Mouse (Mus musculus): ENCODE measurements around the gene Slc9a9. TPM values are rescaled to one million over a fixed set of nuclear protein-coding genes. Genes with fewer than 3 reads are reported as not detected.
A peak's percentile ranks its signal among the peaks of the same experiment; 100 is the strongest.

Slc9a9 gene
- polyA plus RNA-seq, 1 experiment from 2014 or later: 3.2 TPM

DNA sequence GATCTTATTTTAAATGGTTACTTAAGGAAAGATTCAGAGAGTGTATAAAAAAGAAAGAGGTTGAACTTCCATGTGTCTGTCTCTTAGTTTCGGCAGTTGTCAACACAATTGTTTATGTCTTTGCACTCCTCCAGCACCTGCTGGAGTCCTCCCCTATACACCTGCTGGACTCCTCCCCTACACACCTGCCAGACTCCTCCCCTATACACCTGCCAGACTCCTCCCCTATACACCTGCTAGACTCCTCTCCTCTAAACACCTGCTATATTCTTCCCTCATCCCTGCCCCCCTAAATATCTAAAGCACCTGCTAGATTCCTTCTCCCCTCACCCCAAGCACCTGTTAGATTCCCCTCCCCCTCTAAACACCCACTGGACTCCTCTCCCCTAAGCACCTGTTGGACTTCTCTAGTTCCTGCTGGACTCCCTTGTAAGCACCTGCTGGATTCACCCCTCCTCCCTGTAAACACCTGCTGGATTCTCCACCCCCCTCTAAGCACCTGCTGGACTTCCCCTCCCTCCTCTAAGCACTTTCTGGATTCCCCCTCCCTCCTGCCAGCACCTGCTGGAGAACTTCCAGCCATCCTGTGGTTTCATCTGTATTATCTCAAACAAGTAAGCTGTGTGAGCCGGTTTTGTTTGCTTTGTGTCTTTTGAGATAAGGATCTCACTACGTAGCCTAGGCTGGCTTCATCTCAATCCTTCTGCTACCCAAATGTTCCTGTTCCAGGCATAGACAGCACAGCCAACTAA is 10.1 kb upstream of the Slc9a9 start:
- Histone ChIP-seq H3K27ac (no peak overlapping the region), H3K4me3 (no peak overlapping the region), H3K4me1 (replicated peaks) (peaks cover 8% of the 10 kb centered on the region), H3K27me3 (ENCODE audit: insufficient read depth, poor library complexity, severe bottlenecking) (no peaks in the 10 kb centered on the region), H3K9me3 (no peaks in the 10 kb centered on the region), H3K36me3 (no peaks in the 10 kb centered on the region)
- no peak for DNase-seq (ENCODE audit: low spot score)
- 72% methylated on average over 3 of the region's 3 CpGs for WGBS

DNA sequence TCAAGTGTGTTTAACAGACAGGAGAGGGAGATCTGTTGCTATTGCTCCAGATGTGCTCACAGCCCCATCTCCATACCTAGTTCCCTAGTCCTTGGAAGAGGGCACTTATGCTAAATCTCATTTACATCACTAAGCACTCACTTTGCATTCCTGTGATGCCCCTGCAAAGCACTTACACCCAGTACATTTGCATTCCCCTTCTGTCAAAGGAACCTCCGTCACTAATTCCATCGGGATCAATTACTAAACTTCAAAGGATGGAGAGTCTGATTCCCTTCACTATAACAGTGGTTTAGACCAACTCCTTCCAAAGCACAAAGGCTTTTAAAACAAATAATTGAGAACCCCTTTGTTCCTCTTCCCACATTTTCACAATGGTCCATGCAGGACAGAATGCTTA is 7.9 kb upstream of the Slc9a9 start:
- H3K36me3 ChIP-seq: no peaks in the 10 kb centered on the region
- H3K27ac ChIP-seq: no peak overlapping the region
- no peaks in the 10 kb centered on the region for H3K9me3 ChIP-seq
- 9% methylated on average over 2 of the region's 2 CpGs for WGBS
- no peak overlapping the region for H3K4me3 ChIP-seq
- peaks cover 8% of the 10 kb centered on the region for H3K4me1 ChIP-seq (replicated peaks)
- no peaks in the 10 kb centered on the region for H3K27me3 ChIP-seq (ENCODE audit: insufficient read depth, poor library complexity, severe bottlenecking)
- no peak for DNase-seq (ENCODE audit: low spot score)

DNA sequence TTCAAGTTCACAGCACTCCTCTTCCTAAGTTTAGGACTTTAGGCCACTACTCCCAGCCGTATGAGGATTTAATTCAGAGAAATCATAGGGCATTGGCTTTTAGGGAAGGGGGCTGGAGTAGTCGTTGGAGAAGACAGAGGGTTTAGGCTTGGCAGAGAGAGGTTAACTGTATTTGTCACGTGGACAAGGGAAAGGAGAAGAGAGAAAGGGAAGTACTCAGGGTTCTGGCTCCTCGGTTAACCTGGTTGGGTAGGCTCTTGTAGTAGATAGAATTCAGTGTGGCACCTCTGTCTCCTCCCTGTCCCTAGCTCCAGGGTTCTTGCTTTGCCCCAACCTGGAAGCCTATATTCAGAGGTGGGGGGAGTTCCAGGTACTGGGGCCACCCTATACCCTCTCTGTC is 4.5 kb upstream of the Slc9a9 start:
- no peak overlapping the region for H3K4me3 ChIP-seq
- 79% methylated on average over 4 of the region's 4 CpGs for WGBS
- DNase-seq (ENCODE audit: low spot score): no peak
- H3K4me1 ChIP-seq (replicated peaks): peaks cover 23% of the 10 kb centered on the region
- H3K27ac ChIP-seq: no peak overlapping the region
- H3K27me3 ChIP-seq (ENCODE audit: insufficient read depth, poor library complexity, severe bottlenecking): no peaks in the 10 kb centered on the region
- H3K36me3 ChIP-seq: no peaks in the 10 kb centered on the region
- no peaks in the 10 kb centered on the region for H3K9me3 ChIP-seq

DNA sequence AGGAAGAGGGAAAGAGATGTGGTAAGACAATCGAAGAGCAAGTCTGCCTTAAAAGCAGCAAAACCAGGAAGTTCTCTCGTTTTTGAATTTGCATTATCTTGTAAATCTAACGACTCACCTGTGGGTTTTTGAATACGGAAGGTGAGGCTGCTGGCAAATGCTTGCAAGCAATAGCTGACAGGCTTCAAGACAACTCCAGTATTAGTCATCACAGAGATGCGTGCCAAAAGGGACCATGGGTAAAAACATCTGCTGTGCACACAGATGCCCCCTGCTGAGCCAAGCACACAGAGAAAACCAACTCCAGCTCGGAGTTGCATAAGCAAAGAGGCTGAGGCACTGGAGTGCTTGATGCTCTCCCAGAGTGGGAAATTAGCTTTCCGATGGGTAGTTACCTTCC is 1.1 kb upstream of the Slc9a9 start:
- H3K27ac ChIP-seq: no peak overlapping the region
- DNase-seq (ENCODE audit: low spot score): no peak
- H3K9me3 ChIP-seq: no peaks in the 10 kb centered on the region
- H3K4me1 ChIP-seq (replicated peaks): peaks cover 21% of the 10 kb centered on the region
- H3K4me3 ChIP-seq: no peak overlapping the region
- 50% methylated on average over 7 of the region's 7 CpGs for WGBS
- H3K36me3 ChIP-seq: no peaks in the 10 kb centered on the region
- H3K27me3 ChIP-seq (ENCODE audit: insufficient read depth, poor library complexity, severe bottlenecking): 0 out of 2 replicates have a peak, but pooled peaks cover 5% of the 10 kb centered on the region

DNA sequence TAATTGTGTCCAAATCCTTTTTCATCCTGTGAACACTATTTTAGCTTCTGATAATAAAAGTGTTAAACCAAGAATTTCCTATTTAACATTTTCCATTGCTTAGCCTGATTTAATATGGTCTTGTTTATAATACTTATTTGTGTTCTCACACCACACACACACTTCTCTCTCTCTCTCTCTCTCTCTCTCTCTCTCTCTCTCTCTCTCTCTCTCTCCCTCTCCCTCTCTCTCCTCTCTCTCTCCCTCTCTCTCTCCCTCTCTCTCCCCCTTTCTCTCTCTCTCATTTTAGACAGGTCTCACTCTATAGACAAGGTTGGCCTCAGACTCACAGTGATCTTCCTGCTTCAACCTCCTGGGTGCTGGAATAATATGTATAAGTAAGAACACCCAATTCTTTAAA is 995 bp downstream of the Slc9a9 start:
- Histone ChIP-seq H3K4me3 (peak overlapping the region; percentile 56; the same call in 1 of the 2 replicates), H3K27ac (peak overlapping the region; percentile 71; the same call in 1 of the 2 replicates), H3K4me1 (replicated peaks) (peaks cover 21% of the 10 kb centered on the region)

DNA sequence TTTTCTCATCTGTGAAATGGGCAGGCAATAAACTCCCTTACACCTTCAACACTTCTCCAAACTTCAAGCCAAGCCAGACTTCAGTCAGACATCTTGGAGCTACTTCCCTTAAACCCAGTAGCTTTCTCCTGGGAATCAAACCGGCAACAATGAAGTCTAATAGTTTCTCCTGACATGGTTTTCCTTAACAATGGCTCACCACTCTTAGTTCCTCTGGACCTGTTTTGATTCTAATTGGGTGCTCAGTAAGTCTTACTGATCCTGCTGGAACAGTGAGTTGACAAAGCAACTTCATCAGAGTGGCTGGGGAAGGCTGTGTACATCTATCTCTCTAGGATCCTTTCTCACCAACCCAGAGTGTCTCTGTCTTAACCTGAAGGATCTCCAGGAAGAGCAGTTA is 5.0 kb downstream of the Slc9a9 start:
- no peaks in the 10 kb centered on the region for H3K36me3 ChIP-seq
- H3K4me1 ChIP-seq (replicated peaks): peaks cover 16% of the 10 kb centered on the region; the same call in 1 of the 2 replicates
- DNase-seq (ENCODE audit: low spot score): no peak
- H3K27ac ChIP-seq: no peak overlapping the region
- no peaks in the 10 kb centered on the region for H3K9me3 ChIP-seq
- 82% methylated on average over 1 of the region's 1 CpGs for WGBS
- 0 out of 2 replicates have a peak, but pooled peaks cover 5% of the 10 kb centered on the region for H3K27me3 ChIP-seq (ENCODE audit: insufficient read depth, poor library complexity, severe bottlenecking)
- no peak overlapping the region for H3K4me3 ChIP-seq

More for the DNA sequence above, 995 bp downstream of the Slc9a9 start:
- DNase-seq (ENCODE audit: low spot score): no peak
- H3K9me3 ChIP-seq: no peaks in the 10 kb centered on the region
- no peaks in the 10 kb centered on the region for H3K36me3 ChIP-seq
- H3K27me3 ChIP-seq (ENCODE audit: insufficient read depth, poor library complexity, severe bottlenecking): 0 out of 2 replicates have a peak, but pooled peaks cover 5% of the 10 kb centered on the region

DNA sequence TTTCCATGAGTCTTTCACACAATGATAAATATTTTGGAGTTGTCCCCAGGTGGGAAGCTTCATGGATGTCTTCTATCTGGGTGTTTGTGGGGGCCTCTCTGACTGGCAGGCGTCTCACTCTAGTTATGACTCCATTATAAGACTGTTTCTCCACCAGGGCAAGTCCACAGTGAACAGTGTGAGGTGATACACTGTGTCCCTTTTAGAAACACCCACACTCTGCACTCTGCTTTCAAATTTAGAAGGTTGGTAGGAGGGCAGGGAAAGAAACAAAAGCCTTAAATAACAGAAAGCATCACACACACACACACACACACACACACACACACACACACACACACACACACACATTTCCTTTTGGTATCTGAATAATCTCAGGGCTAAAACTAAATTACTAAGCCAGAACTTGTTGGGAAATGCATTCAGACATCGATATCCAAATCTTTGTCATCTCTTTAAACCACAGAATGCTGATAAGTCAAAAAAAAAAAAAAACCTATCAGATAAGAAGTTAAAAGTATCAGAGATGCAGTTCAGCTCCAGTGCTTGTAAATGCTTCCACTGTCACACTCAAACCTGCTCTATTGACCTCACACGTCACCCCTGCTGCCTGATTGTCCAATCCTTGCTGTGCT is 8.4 kb downstream of the Slc9a9 start:
- H3K27ac ChIP-seq: no peak overlapping the region
- 67% methylated on average over 3 of the region's 3 CpGs for WGBS

DNA sequence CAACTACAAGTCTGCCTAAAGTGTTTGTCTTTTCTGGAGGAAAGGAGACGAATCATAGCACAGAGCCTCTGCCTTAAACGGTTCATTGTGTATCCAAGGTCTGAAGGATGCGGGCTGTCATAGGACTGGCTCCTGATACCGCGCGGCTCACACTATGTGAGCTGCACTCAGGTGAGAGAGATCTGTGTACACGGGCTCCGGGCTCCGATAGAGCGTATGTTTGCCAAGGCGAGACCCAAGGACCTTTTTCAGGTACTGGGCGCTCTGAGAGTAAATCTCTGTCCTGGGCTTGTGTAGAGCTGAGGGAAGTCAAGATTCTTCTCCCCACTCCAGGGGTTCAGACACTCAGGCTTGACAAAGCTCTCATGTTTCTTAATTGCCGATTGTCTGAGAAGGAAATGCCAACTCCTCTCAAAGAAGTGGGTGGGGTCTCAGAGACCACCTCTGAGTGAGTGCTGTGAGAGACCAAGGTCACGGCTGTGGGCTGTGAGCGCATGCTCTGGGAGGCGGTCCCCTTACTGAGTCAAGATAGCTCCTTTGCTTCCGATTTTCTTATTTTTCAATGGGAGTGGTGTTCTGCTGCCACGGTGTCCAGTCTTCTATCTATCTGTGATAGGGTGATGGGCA is 10.9 kb downstream of the Slc9a9 start:
- Histone ChIP-seq H3K4me3 (no peak overlapping the region), H3K9me3 (no peaks in the 10 kb centered on the region), H3K27ac (no peak overlapping the region), H3K4me1 (replicated peaks) (peaks cover 10% of the 10 kb centered on the region; the same call in 1 of the 2 replicates), H3K36me3 (no peaks in the 10 kb centered on the region), H3K27me3 (ENCODE audit: insufficient read depth, poor library complexity, severe bottlenecking) (no peaks in the 10 kb centered on the region)
- no peak for DNase-seq (ENCODE audit: low spot score)
- 89% methylated on average over 18 of the region's 18 CpGs for WGBS

More for the DNA sequence above, 8.4 kb downstream of the Slc9a9 start:
- Histone ChIP-seq H3K4me3 (no peak overlapping the region), H3K36me3 (no peaks in the 10 kb centered on the region), H3K27me3 (ENCODE audit: insufficient read depth, poor library complexity, severe bottlenecking) (no peaks in the 10 kb centered on the region), H3K4me1 (replicated peaks) (peaks cover 10% of the 10 kb centered on the region; the same call in 1 of the 2 replicates), H3K9me3 (no peaks in the 10 kb centered on the region)
- no peak for DNase-seq (ENCODE audit: low spot score)

DNA sequence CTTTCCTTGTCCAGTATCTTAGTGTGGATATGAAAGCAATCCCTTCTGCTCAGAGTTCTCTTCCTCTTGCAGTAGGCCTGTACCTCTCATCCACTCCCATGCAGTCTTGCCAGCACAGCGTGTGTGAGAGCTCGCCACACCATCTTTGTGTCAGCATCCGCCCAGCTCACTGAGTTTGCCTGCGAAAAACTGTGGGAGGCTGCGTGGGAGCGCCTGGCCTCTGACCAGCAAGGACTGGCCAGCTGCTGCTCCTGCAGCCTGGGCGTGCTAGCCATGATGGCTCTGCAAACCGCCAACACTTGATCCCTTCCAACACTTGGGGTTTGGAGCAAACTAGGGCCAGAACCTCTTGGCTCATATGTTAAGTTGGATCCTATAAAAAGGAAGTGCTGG is 11.4 kb downstream of the Slc9a9 start:
- Histone ChIP-seq H3K4me3 (no peak overlapping the region), H3K36me3 (no peaks in the 10 kb centered on the region), H3K9me3 (no peaks in the 10 kb centered on the region), H3K4me1 (replicated peaks) (peaks cover 10% of the 10 kb centered on the region; the same call in 1 of the 2 replicates), H3K27me3 (ENCODE audit: insufficient read depth, poor library complexity, severe bottlenecking) (no peaks in the 10 kb centered on the region), H3K27ac (no peak overlapping the region)
- DNase-seq (ENCODE audit: low spot score): no peak
- 89% methylated on average over 8 of the region's 8 CpGs for WGBS

DNA sequence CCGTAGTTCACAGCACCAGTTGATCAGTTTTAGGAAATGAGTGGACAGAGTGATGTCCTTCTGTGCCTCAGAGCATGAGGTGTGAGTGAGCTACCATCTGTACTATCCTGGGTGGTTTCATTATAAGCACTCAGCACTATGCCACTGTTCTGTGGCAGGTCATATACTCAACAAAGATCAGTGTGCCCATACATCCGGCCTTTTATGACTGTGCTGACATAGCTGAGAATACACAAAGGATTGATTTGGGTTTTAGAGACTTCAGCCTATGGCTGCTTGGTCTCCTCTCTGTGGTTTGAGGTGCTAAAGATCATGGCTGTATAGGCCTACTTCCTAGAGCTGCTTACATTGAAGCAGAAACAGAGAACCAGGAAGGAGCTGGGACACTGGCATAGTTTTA is 12.6 kb downstream of the Slc9a9 start:
- Histone ChIP-seq H3K9me3 (no peaks in the 10 kb centered on the region), H3K4me3 (no peak overlapping the region), H3K36me3 (no peaks in the 10 kb centered on the region), H3K27ac (no peak overlapping the region), H3K27me3 (ENCODE audit: insufficient read depth, poor library complexity, severe bottlenecking) (no peaks in the 10 kb centered on the region), H3K4me1 (replicated peaks) (peaks cover 10% of the 10 kb centered on the region; the same call in 1 of the 2 replicates)
- WGBS: 85% methylated on average over 2 of the region's 2 CpGs
- no peak for DNase-seq (ENCODE audit: low spot score)

DNA sequence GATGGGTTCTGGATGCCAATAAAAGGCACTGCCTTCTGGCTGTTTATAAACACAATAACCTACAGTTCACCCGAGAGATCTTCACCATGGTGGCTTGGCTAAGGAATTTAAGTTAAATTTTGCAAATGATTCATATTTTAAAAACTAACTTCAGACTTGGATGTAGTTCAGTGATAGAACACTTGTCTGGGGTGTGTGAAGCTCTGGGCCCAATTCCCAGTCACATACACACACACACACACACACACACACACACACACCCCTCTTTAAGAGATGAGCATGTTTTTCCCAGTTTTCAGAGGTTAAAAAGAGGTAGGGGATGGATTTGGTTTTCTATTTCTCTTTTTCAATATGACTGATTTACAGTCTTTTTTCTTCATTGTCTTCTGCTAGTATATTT is 15.9 kb downstream of the Slc9a9 start:
- WGBS: 85% methylated on average over 1 of the region's 1 CpGs
- DNase-seq (ENCODE audit: low spot score): no peak
- 0 out of 2 replicates have a peak, but pooled peaks cover 5% of the 10 kb centered on the region for H3K4me1 ChIP-seq (replicated peaks)

DNA sequence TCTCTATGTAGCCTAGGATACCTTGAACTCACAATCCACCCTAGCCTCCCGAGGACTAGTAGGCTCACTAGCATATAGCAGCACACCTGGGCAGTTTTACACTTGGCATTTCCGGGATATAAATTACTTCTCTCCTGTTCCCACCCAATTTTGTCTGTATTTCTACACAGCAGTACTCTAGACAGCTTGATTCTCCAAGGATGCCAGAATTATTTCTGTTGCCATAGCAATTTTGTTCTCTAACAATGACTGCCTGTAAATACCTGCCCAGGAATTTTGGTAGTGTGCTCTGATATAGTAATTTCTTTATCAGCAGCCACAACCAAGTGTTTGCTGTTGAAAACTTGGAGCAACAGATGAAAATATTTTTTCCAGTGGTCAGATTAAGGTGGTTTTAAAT is 16.7 kb downstream of the Slc9a9 start:
- Histone ChIP-seq H3K27ac (no peak overlapping the region), H3K4me3 (no peak overlapping the region), H3K27me3 (ENCODE audit: insufficient read depth, poor library complexity, severe bottlenecking) (no peaks in the 10 kb centered on the region), H3K4me1 (replicated peaks) (no peaks in the 10 kb centered on the region), H3K36me3 (no peaks in the 10 kb centered on the region), H3K9me3 (no peaks in the 10 kb centered on the region)
- WGBS: 88% methylated on average over 2 of the region's 2 CpGs
- no peak for DNase-seq (ENCODE audit: low spot score)

More for the DNA sequence above, 15.9 kb downstream of the Slc9a9 start:
- Histone ChIP-seq H3K9me3 (no peaks in the 10 kb centered on the region), H3K27me3 (ENCODE audit: insufficient read depth, poor library complexity, severe bottlenecking) (no peaks in the 10 kb centered on the region), H3K4me3 (no peak overlapping the region), H3K36me3 (no peaks in the 10 kb centered on the region), H3K27ac (no peak overlapping the region)

All from hindbrain, embryonic 10.5 days (tissue).